Mouse (Mus musculus): Measurements from ENCODE around the gene Pmm1. TPM values are rescaled to one million over a fixed set of nuclear protein-coding genes. Genes with fewer than 3 reads are reported as not detected.

The Pmm1 gene
- polyA plus RNA-seq, 1 experiment from 2014 or later, result 96.6 TPM

GRCm38 (mm10) chr15:81937098-81937972, 23.4 kb downstream of the Pmm1 start:
- Histone ChIP-seq H3K4me3 (ENCODE audit: low read depth, low read length) (peak overlapping the region; percentile 58), H3K27ac (ENCODE audit: low read depth, low read length) (peak overlapping the region; percentile 92), H3K36me3 (ENCODE audit: control insufficient read depth, insufficient read depth, low read length) (peaks cover 3% of the 10 kb centered on the region; the same call in 1 of the 2 replicates), H3K4me2 (ENCODE audit: low read depth, low read length) (peak overlapping the region; percentile 65), H3K27me3 (ENCODE audit: control insufficient read depth, insufficient read depth, low read length) (no peaks in the 10 kb centered on the region), H3K9me3 (ENCODE audit: control insufficient read depth, low read length) (no peaks in the 10 kb centered on the region), H3K9ac (replicated peaks; ENCODE audit: low read depth, low read length) (peak overlapping the region; percentile 75), H3K4me1 (ENCODE audit: control insufficient read depth, insufficient read depth, low read length) (peaks cover 22% of the 10 kb centered on the region)
- WGBS, result 4% methylated on average over 19 of the region's 19 CpGs
- peak; percentile 36 for ATAC-seq (ENCODE audit: low read depth)

GRCm38 (mm10) chr15:81936679-81937078, 24.1 kb downstream of the Pmm1 start, which contains the start of gene Csdc2:
Csdc2 (plus strand) TSS chr15:81936759.
- peak; percentile 80 for ATAC-seq (ENCODE audit: low read depth)
- Histone ChIP-seq H3K4me3 (ENCODE audit: low read depth, low read length) (peak within 1 kb of the TSS; percentile 58), H3K4me2 (ENCODE audit: low read depth, low read length) (peak within 1 kb of the TSS; percentile 65), H3K4me1 (ENCODE audit: control insufficient read depth, insufficient read depth, low read length) (peaks cover 22% of the 10 kb centered on the region), H3K36me3 (ENCODE audit: control insufficient read depth, insufficient read depth, low read length) (peaks cover 3% of the 10 kb centered on the region; the same call in 1 of the 2 replicates), H3K9ac (replicated peaks; ENCODE audit: low read depth, low read length) (peak within 1 kb of the TSS; percentile 75), H3K27ac (ENCODE audit: low read depth, low read length) (peak within 1 kb of the TSS; percentile 92), H3K9me3 (ENCODE audit: control insufficient read depth, low read length) (no peaks in the 10 kb centered on the region), H3K27me3 (ENCODE audit: control insufficient read depth, insufficient read depth, low read length) (no peaks in the 10 kb centered on the region)
- 3% methylated on average over 12 of the region's 12 CpGs for WGBS

GRCm38 (mm10) chr15:81935869-81936637, 24.7 kb downstream of the Pmm1 start:
- Histone ChIP-seq H3K36me3 (ENCODE audit: control insufficient read depth, insufficient read depth, low read length) (peaks cover 3% of the 10 kb centered on the region; the same call in 1 of the 2 replicates), H3K4me2 (ENCODE audit: low read depth, low read length) (peak overlapping the region; percentile 65), H3K27me3 (ENCODE audit: control insufficient read depth, insufficient read depth, low read length) (no peaks in the 10 kb centered on the region), H3K4me3 (ENCODE audit: low read depth, low read length) (peak overlapping the region; percentile 58), H3K9ac (replicated peaks; ENCODE audit: low read depth, low read length) (peak overlapping the region; percentile 75; the same call in 1 of the 2 replicates), H3K9me3 (ENCODE audit: control insufficient read depth, low read length) (no peaks in the 10 kb centered on the region), H3K4me1 (ENCODE audit: control insufficient read depth, insufficient read depth, low read length) (peaks cover 22% of the 10 kb centered on the region), H3K27ac (ENCODE audit: low read depth, low read length) (peak overlapping the region; percentile 92)
- 56% methylated on average over 7 of the region's 7 CpGs for WGBS
- ATAC-seq (ENCODE audit: low read depth), result peak; percentile 19; the same call in 1 of the 2 replicates

GRCm38 (mm10) chr15:81933986-81934385, 26.7 kb downstream of the Pmm1 start:
- Histone ChIP-seq H3K27ac (ENCODE audit: low read depth, low read length) (no peak overlapping the region), H3K4me2 (ENCODE audit: low read depth, low read length) (no peak overlapping the region), H3K27me3 (ENCODE audit: control insufficient read depth, insufficient read depth, low read length) (no peaks in the 10 kb centered on the region), H3K9me3 (ENCODE audit: control insufficient read depth, low read length) (no peaks in the 10 kb centered on the region), H3K4me3 (ENCODE audit: low read depth, low read length) (no peak overlapping the region), H3K9ac (replicated peaks; ENCODE audit: low read depth, low read length) (no peak overlapping the region), H3K36me3 (ENCODE audit: control insufficient read depth, insufficient read depth, low read length) (no peaks in the 10 kb centered on the region), H3K4me1 (ENCODE audit: control insufficient read depth, insufficient read depth, low read length) (peaks cover 21% of the 10 kb centered on the region)
- 72% methylated on average over 1 of the region's 1 CpGs for WGBS
- no peak for ATAC-seq (ENCODE audit: low read depth)

- no peaks in the 10 kb centered on the region for H3K27me3 ChIP-seq (ENCODE audit: control insufficient read depth, insufficient read depth, low read length)
- H3K36me3 ChIP-seq (ENCODE audit: control insufficient read depth, insufficient read depth, low read length), result no peaks in the 10 kb centered on the region
- no peak overlapping the region for H3K4me3 ChIP-seq (ENCODE audit: low read depth, low read length)
- WGBS, result 29% methylated on average over 12 of the region's 12 CpGs
- H3K27ac ChIP-seq (ENCODE audit: low read depth, low read length), result no peak overlapping the region
- peaks cover 12% of the 10 kb centered on the region for H3K4me1 ChIP-seq (ENCODE audit: control insufficient read depth, insufficient read depth, low read length)
- ATAC-seq (ENCODE audit: low read depth), result no peak
- no peaks in the 10 kb centered on the region for H3K9me3 ChIP-seq (ENCODE audit: control insufficient read depth, low read length)
- H3K9ac ChIP-seq (replicated peaks; ENCODE audit: low read depth, low read length), result peak overlapping the region; percentile 17; the same call in 1 of the 2 replicates
- no peak overlapping the region for H3K4me2 ChIP-seq (ENCODE audit: low read depth, low read length)
These were observed 27.7 kb downstream of the Pmm1 start for GRCm38 (mm10) chr15:81932951-81933470.

- Histone ChIP-seq H3K4me1 (ENCODE audit: control insufficient read depth, insufficient read depth, low read length) (peaks cover 11% of the 10 kb centered on the region), H3K9ac (replicated peaks; ENCODE audit: low read depth, low read length) (no peak overlapping the region), H3K27ac (ENCODE audit: low read depth, low read length) (peak overlapping the region; percentile 81; the same call in 1 of the 2 replicates), H3K27me3 (ENCODE audit: control insufficient read depth, insufficient read depth, low read length) (no peaks in the 10 kb centered on the region), H3K4me3 (ENCODE audit: low read depth, low read length) (no peak overlapping the region), H3K4me2 (ENCODE audit: low read depth, low read length) (no peak overlapping the region), H3K9me3 (ENCODE audit: control insufficient read depth, low read length) (no peaks in the 10 kb centered on the region), H3K36me3 (ENCODE audit: control insufficient read depth, insufficient read depth, low read length) (no peaks in the 10 kb centered on the region)
- 26% methylated on average over 11 of the region's 11 CpGs for WGBS
- ATAC-seq (ENCODE audit: low read depth), result no peak
These were observed 32.5 kb downstream of the Pmm1 start for GRCm38 (mm10) chr15:81928277-81928676.

GRCm38 (mm10) chr15:81927741-81928140, 33.0 kb downstream of the Pmm1 start:
- WGBS, result 47% methylated on average over 4 of the region's 4 CpGs
- ATAC-seq (ENCODE audit: low read depth), result no peak
- no peaks in the 10 kb centered on the region for H3K9me3 ChIP-seq (ENCODE audit: control insufficient read depth, low read length)
- H3K27me3 ChIP-seq (ENCODE audit: control insufficient read depth, insufficient read depth, low read length), result no peaks in the 10 kb centered on the region
- no peaks in the 10 kb centered on the region for H3K36me3 ChIP-seq (ENCODE audit: control insufficient read depth, insufficient read depth, low read length)
- H3K4me1 ChIP-seq (ENCODE audit: control insufficient read depth, insufficient read depth, low read length), result peaks cover 12% of the 10 kb centered on the region
- H3K4me2 ChIP-seq (ENCODE audit: low read depth, low read length), result no peak overlapping the region
- no peak overlapping the region for H3K4me3 ChIP-seq (ENCODE audit: low read depth, low read length)
- H3K27ac ChIP-seq (ENCODE audit: low read depth, low read length), result peak overlapping the region; percentile 81; the same call in 1 of the 2 replicates
- H3K9ac ChIP-seq (replicated peaks; ENCODE audit: low read depth, low read length), result no peak overlapping the region

GRCm38 (mm10) chr15:81926446-81926822, 34.3 kb downstream of the Pmm1 start:
- Histone ChIP-seq H3K4me3 (ENCODE audit: low read depth, low read length) (peak overlapping the region; percentile 57), H3K27ac (ENCODE audit: low read depth, low read length) (peak overlapping the region; percentile 81), H3K27me3 (ENCODE audit: control insufficient read depth, insufficient read depth, low read length) (no peaks in the 10 kb centered on the region), H3K4me1 (ENCODE audit: control insufficient read depth, insufficient read depth, low read length) (peaks cover 12% of the 10 kb centered on the region), H3K9ac (replicated peaks; ENCODE audit: low read depth, low read length) (no peak overlapping the region), H3K4me2 (ENCODE audit: low read depth, low read length) (peak overlapping the region; percentile 93), H3K36me3 (ENCODE audit: control insufficient read depth, insufficient read depth, low read length) (no peaks in the 10 kb centered on the region), H3K9me3 (ENCODE audit: control insufficient read depth, low read length) (no peaks in the 10 kb centered on the region)
- WGBS, result 26% methylated on average over 9 of the region's 9 CpGs
- ATAC-seq (ENCODE audit: low read depth), result peak; percentile 48

Measured in neural tube, embryonic 14.5 days (tissue).